Mouse (Mus musculus) MEL (cell line): ENCODE results near the gene Hoxa9. TPM values are rescaled to one million over a fixed set of nuclear protein-coding genes. Genes with fewer than 3 reads are reported as not detected.

Experiments used
- DNase-seq: peaks from one replicate; pipeline ENCODE4 v3.0.0; 2011; ENCODE audit warnings: low read depth, low spot score
- H3K27ac ChIP-seq: 2 replicates; pipeline ENCODE4 v1.5.1; 2012; ENCODE audit warnings: low read depth, mild to moderate bottlenecking, control low read depth, low read length, moderate library complexity; ENCODE audit not compliant: control insufficient read depth
- H3K27me3 ChIP-seq, 2 experiments: fragments of 150-350 bp in 1 of 2; sonication (generic) in 1 of 2; 2 replicates each; pipeline ENCODE4 v1.6.1; 2012; ENCODE audit warnings: low read length in 2 of 2, mild to moderate bottlenecking in 2 of 2, improper control_type of control experiment in 1 of 2, moderate library complexity in 1 of 2; ENCODE audit not compliant: insufficient read depth in 2 of 2, control insufficient read depth in 1 of 2
- H3K36me3 ChIP-seq, 2 experiments: 2 replicates each; pipeline ENCODE4 v1.6.1; 2012 to 2014; ENCODE audit warnings: low read length in 2 of 2, improper control_type of control experiment in 1 of 2, inconsistent platforms in 1 of 2, mild to moderate bottlenecking in 1 of 2; ENCODE audit not compliant: insufficient read depth in 2 of 2, control insufficient read depth in 1 of 2
- H3K4me1 ChIP-seq, 2 experiments: fragments of 150-350 bp in 1 of 2; sonication (generic) in 1 of 2; 2 replicates each; pipeline ENCODE4 v1.6.1; 2012; ENCODE audit warnings: low read length in 2 of 2, improper control_type of control experiment in 1 of 2, mild to moderate bottlenecking in 1 of 2; ENCODE audit not compliant: insufficient read depth in 2 of 2, control insufficient read depth in 1 of 2
- H3K4me3 ChIP-seq, 2 experiments: fragments of 150-350 bp in 1 of 2; sonication (generic) in 1 of 2; 2 replicates each; pipeline ENCODE4 v1.5.1; 2012; ENCODE audit warnings: low read depth in 2 of 2, low read length in 2 of 2, mild to moderate bottlenecking in 2 of 2, moderate library complexity in 2 of 2, control low read depth in 1 of 2, improper control_type of control experiment in 1 of 2; ENCODE audit not compliant: control insufficient read depth in 1 of 2, insufficient read depth in 1 of 2
- H3K79me2 ChIP-seq: 2 replicates; pipeline ENCODE4 v1.6.1; 2012; ENCODE audit warnings: mild to moderate bottlenecking, low read length, moderate library complexity; ENCODE audit not compliant: control insufficient read depth, poor library complexity, insufficient read depth
- H3K9ac ChIP-seq: 2 replicates; pipeline ENCODE4 v1.6.1; 2012; ENCODE audit warnings: low read depth, mild to moderate bottlenecking, control low read depth, low read length, moderate library complexity; ENCODE audit not compliant: control insufficient read depth, poor library complexity, severe bottlenecking
- H3K9me3 ChIP-seq: fragments of 150-350 bp; sonication (generic); replicated peaks from 2 replicates; pipeline ENCODE4 v1.6.1; 2012; ENCODE audit warnings: mild to moderate bottlenecking, low read length, improper control_type of control experiment, moderate library complexity; ENCODE audit not compliant: insufficient read depth
- BHLHE40 ChIP-seq: IDR thresholded peaks from 2 replicates; pipeline ENCODE4 v1.6.1; 2012; ENCODE audit warnings: low read depth, mild to moderate bottlenecking, inconsistent platforms, low read length, improper control_type of control experiment, borderline replicate concordance
- CHD1 ChIP-seq: IDR thresholded peaks from 2 replicates; pipeline ENCODE4 v1.6.1; 2012; ENCODE audit warnings: low read depth, mild to moderate bottlenecking, inconsistent platforms, low read length, improper control_type of control experiment
- CTCF ChIP-seq, 3 experiments: IDR thresholded peaks in 2 of 3; conservative IDR thresholded peaks in 1 of 3; 2 replicates each; pipeline ENCODE4 v1.5.1; 2011 to 2012; ENCODE audit warnings: low read length in 3 of 3, low read depth in 2 of 3, mild to moderate bottlenecking in 2 of 3, improper control_type of control experiment in 1 of 3, inconsistent platforms in 1 of 3, mixed read lengths in 1 of 3, moderate library complexity in 1 of 3; ENCODE audit not compliant: control insufficient read depth in 1 of 3, insufficient read depth in 1 of 3, poor library complexity in 1 of 3, severe bottlenecking in 1 of 3
- E2F4 ChIP-seq: IDR thresholded peaks from 2 replicates; pipeline ENCODE4 v1.6.1; 2011; ENCODE audit warnings: low read depth, low read length, improper control_type of control experiment, borderline replicate concordance
- ELF1 ChIP-seq: IDR thresholded peaks from 2 replicates; pipeline ENCODE4 v1.6.1; 2014; ENCODE audit warnings: low read depth, mild to moderate bottlenecking, inconsistent platforms, low read length, improper control_type of control experiment, moderate library complexity
- EP300 ChIP-seq, 2 experiments: IDR thresholded peaks; 2 replicates each; pipeline ENCODE4 v1.6.1; 2011; ENCODE audit warnings: improper control_type of control experiment in 2 of 2, low read length in 2 of 2, low read depth in 1 of 2, mild to moderate bottlenecking in 1 of 2
- ETS1 ChIP-seq: IDR thresholded peaks from 2 replicates; pipeline ENCODE4 v1.6.1; 2012; ENCODE audit warnings: low read depth, mild to moderate bottlenecking, inconsistent platforms, low read length, improper control_type of control experiment, moderate library complexity
- GATA1 ChIP-seq: IDR thresholded peaks from 2 replicates; pipeline ENCODE4 v1.6.1; 2011; ENCODE audit warnings: low read depth, low read length, improper control_type of control experiment
- HCFC1 ChIP-seq: IDR thresholded peaks from 2 replicates; pipeline ENCODE4 v1.6.1; 2012; ENCODE audit warnings: low read depth, mild to moderate bottlenecking, inconsistent platforms, low read length, improper control_type of control experiment, moderate library complexity
- JUND ChIP-seq: IDR thresholded peaks from 2 replicates; pipeline ENCODE4 v1.6.1; 2011; ENCODE audit warnings: low read depth, mild to moderate bottlenecking, improper control_type of control experiment, low read length
- MAFK ChIP-seq: IDR thresholded peaks from 2 replicates; pipeline ENCODE4 v1.6.1; 2011; ENCODE audit warnings: low read depth, mild to moderate bottlenecking, low read length, improper control_type of control experiment, borderline replicate concordance
- MAX ChIP-seq: IDR thresholded peaks from 2 replicates; pipeline ENCODE4 v1.6.1; 2011; ENCODE audit warnings: low read length, improper control_type of control experiment
- MAZ ChIP-seq: IDR thresholded peaks from 2 replicates; pipeline ENCODE4 v1.6.1; 2012; ENCODE audit warnings: low read depth, mild to moderate bottlenecking, inconsistent platforms, low read length, improper control_type of control experiment
- MEF2A ChIP-seq: IDR thresholded peaks from 2 replicates; pipeline ENCODE4 v1.6.1; 2014; ENCODE audit warnings: low read depth, mild to moderate bottlenecking, inconsistent platforms, low read length, improper control_type of control experiment; ENCODE audit not compliant: poor library complexity, insufficient replicate concordance, severe bottlenecking; ENCODE audit errors: extremely low read depth
- MXI1 ChIP-seq: IDR thresholded peaks from 2 replicates; pipeline ENCODE4 v1.6.1; 2011; ENCODE audit warnings: mild to moderate bottlenecking, low read depth, low read length, improper control_type of control experiment
- MYB ChIP-seq: IDR thresholded peaks from 2 replicates; pipeline ENCODE4 v1.6.1; 2011; ENCODE audit warnings: mild to moderate bottlenecking, low read depth, low read length, improper control_type of control experiment
- MYC ChIP-seq: IDR thresholded peaks from 2 replicates; pipeline ENCODE4 v1.6.1; 2011; ENCODE audit warnings: low read depth, mild to moderate bottlenecking, low read length, improper control_type of control experiment, moderate library complexity
- NRF1 ChIP-seq: IDR thresholded peaks from 2 replicates; pipeline ENCODE4 v1.6.1; 2014; ENCODE audit warnings: low read depth, mild to moderate bottlenecking, inconsistent platforms, low read length, improper control_type of control experiment, moderate library complexity; ENCODE audit not compliant: poor library complexity, insufficient read depth, severe bottlenecking
- POLR2A ChIP-seq, 2 experiments: IDR thresholded peaks; 2 replicates each; pipeline ENCODE4 v1.6.1; 2011 to 2012; ENCODE audit warnings: low read length in 2 of 2, mild to moderate bottlenecking in 2 of 2, control low read depth in 1 of 2, improper control_type of control experiment in 1 of 2, low read depth in 1 of 2, moderate library complexity in 1 of 2; ENCODE audit not compliant: control insufficient read depth in 1 of 2, insufficient read depth in 1 of 2, poor library complexity in 1 of 2
- POLR2AphosphoS2 ChIP-seq: IDR thresholded peaks from 2 replicates; pipeline ENCODE4 v1.6.1; 2011; ENCODE audit warnings: low read length, improper control_type of control experiment
- RCOR1 ChIP-seq: IDR thresholded peaks from 2 replicates; pipeline ENCODE4 v1.6.1; 2012; ENCODE audit warnings: low read depth, mild to moderate bottlenecking, inconsistent platforms, low read length, improper control_type of control experiment
- SIN3A ChIP-seq: IDR thresholded peaks from 2 replicates; pipeline ENCODE4 v1.6.1; 2012; ENCODE audit warnings: low read length, improper control_type of control experiment, inconsistent platforms
- TAL1 ChIP-seq: IDR thresholded peaks from 2 replicates; pipeline ENCODE4 v1.6.1; 2012; ENCODE audit warnings: mild to moderate bottlenecking, inconsistent platforms, low read length, moderate library complexity, mixed read lengths
- TBP ChIP-seq: IDR thresholded peaks from 2 replicates; pipeline ENCODE4 v1.8.0; 2011; ENCODE audit warnings: low read depth, low read length, improper control_type of control experiment
- TCF12 ChIP-seq: IDR thresholded peaks from 2 replicates; pipeline ENCODE4 v1.6.1; 2014; ENCODE audit warnings: low read depth, mild to moderate bottlenecking, inconsistent platforms, low read length, improper control_type of control experiment, moderate library complexity
- ZKSCAN1 ChIP-seq: IDR thresholded peaks from 2 replicates; pipeline ENCODE4 v1.6.1; 2012; ENCODE audit warnings: low read depth, mild to moderate bottlenecking, inconsistent platforms, low read length, improper control_type of control experiment, moderate library complexity
- ZNF384 ChIP-seq: IDR thresholded peaks from 2 replicates; pipeline ENCODE4 v1.6.1; 2012; ENCODE audit warnings: low read depth, mild to moderate bottlenecking, inconsistent platforms, low read length, improper control_type of control experiment
- polyA plus RNA-seq, 2 experiments: library from polyadenylated mRNA; stranded (reverse) in 1 of 2; unstranded in 1 of 2; fragments of >175 nt in 1 of 2; fragments of >200 nt in 1 of 2; gene quantifications; 2 replicates each; pipeline versions ENCODE4 v1.2.1 to v1.2.4; 2012; ENCODE audit warnings: low replicate concordance in 2 of 2, low read depth in 1 of 2; ENCODE audit not compliant: insufficient read length in 2 of 2, insufficient read depth in 1 of 2, missing spikeins in 1 of 2
- total RNA-seq: library from RNA; depleted of rRNA; stranded (reverse); fragments of 300-350 nt; gene quantifications from 2 replicates; pipeline ENCODE4 v1.2.3, GENCODE M21; 2012

Hoxa9 gene
- total and polyA plus RNA-seq, 3 experiments: not detected

DNA sequence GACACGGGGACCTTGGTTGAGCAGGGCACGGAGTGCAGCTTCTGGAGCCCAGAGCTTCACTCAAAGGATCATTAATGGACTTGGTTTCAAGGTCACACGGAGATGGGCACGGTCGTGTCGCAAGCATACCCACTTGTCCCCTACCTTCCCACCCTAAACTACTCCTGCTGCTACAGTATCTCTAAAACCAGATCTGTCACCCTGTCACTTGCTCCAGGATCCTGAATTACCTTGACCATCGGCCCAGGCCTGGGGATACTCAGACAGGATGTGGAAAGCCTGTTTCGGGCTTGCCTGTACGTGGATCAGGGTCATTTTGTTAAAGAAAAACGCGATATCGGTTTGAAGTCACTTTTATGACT, 21.2 kb downstream of the Hoxa9 start:
- no peak overlapping the region for H3K4me3 ChIP-seq
- DNase-seq: no peak
- H3K9ac ChIP-seq: no peak overlapping the region
- H3K36me3 ChIP-seq: no peaks in the 10 kb centered on the region
- TF ChIP-seq POLR2A (IDR thresholded peaks at IDR 0.05; ENCODE audit: control insufficient read depth in 1 of 2, insufficient read depth in 1 of 2, low read depth in 1 of 2, low read length in 2 of 2, poor library complexity in 1 of 2) (no peak), MYC (no peak), JUND (no peak), NRF1 (no peak), TAL1 (no peak), CHD1 (no peak), RCOR1 (no peak), GATA1 (no peak), ZKSCAN1 (no peak), BHLHE40 (no peak), POLR2AphosphoS2 (no peak), CTCF (IDR thresholded peaks at IDR 0.05 in 2 of 3, conservative IDR thresholded peaks at IDR 0.05 in 1 of 3; ENCODE audit: control insufficient read depth in 1 of 3, insufficient read depth in 1 of 3, low read depth in 2 of 3, low read length in 3 of 3, poor library complexity in 1 of 3, severe bottlenecking in 1 of 3) (no peak), MXI1 (no peak), TCF12 (no peak), EP300 (IDR thresholded peaks at IDR 0.05; ENCODE audit: low read depth in 1 of 2, low read length in 2 of 2) (no peak), E2F4 (no peak), MEF2A (no peak)
- H3K79me2 ChIP-seq: no peaks in the 10 kb centered on the region
- H3K27ac ChIP-seq: no peak overlapping the region
- no peaks in the 10 kb centered on the region for H3K27me3 ChIP-seq
- no peaks in the 10 kb centered on the region for H3K4me1 ChIP-seq
- H3K9me3 ChIP-seq: no peaks in the 10 kb centered on the region

GRCm38 (mm10) chr6:52208868-52209684, 21.8 kb downstream of the Hoxa9 start:
- Histone ChIP-seq H3K27ac (no peak overlapping the region), H3K27me3 (no peaks in the 10 kb centered on the region), H3K9me3 (no peaks in the 10 kb centered on the region), H3K4me3 (no peak overlapping the region), H3K79me2 (no peaks in the 10 kb centered on the region), H3K4me1 (no peaks in the 10 kb centered on the region), H3K9ac (no peak overlapping the region), H3K36me3 (no peaks in the 10 kb centered on the region)
- TF ChIP-seq TBP (no peak), MEF2A (no peak), CHD1 (no peak), TCF12 (no peak), MYC (no peak), SIN3A (no peak), HCFC1 (no peak), MAFK (no peak), NRF1 (no peak), ZNF384 (no peak), RCOR1 (no peak), EP300 (IDR thresholded peaks at IDR 0.05; ENCODE audit: low read depth in 1 of 2, low read length in 2 of 2) (no peak), E2F4 (no peak), POLR2A (IDR thresholded peaks at IDR 0.05; ENCODE audit: control insufficient read depth in 1 of 2, insufficient read depth in 1 of 2, low read depth in 1 of 2, low read length in 2 of 2, poor library complexity in 1 of 2) (no peak), GATA1 (no peak), ETS1 (no peak), ELF1 (no peak), MAZ (no peak), MAX (no peak), MYB (no peak)
- DNase-seq: no peak
